Mouse (Mus musculus): Measurements from ENCODE around the gene Cidec. TPM values are rescaled to one million over a fixed set of nuclear protein-coding genes. Genes with fewer than 3 reads are reported as not detected.

The Cidec gene
- total RNA-seq, 4 experiments from 2014 or later = not detected

DNA sequence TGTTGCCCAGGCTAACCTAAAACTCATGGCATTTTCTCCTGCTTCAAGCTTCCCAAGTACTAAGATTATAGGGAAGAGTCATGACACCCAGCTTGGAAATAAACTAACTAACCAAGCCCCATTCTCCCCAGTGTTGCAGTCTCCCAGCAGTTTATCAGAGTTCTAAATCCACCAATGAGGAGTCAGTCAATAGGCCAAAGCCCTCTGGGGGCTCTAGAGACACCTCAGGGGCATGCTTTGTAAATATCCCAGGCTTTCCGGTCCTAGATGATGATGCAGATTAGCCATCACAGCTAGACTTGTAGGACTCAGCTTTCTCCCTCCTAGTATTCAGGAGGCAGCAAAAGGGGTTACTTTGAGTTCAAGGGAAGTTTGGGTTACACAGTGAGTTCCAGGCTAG lies 25.6 kb downstream of the Cidec start:
- DNase-seq (ENCODE audit: low spot score in 2 of 2) = no peak

DNA sequence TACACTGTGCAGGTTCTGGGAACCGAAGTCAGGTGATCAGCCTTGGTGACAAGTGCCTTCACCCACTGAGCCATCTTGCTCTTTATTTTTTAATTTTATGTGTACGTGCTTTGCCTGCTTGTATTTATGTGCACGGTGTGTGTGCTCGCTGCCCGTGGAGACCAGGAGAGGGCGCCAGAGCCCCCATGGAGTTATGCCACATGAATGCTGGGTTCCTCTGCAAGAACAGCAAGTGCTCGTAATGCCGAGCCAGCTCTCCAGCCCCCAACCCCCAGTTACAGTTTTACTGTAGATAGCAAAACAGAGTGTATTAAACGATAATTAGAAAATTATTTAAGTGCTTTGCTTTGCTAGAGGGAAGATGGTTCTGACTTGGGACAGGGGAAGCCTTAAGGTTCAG lies 28.9 kb downstream of the Cidec start:
- no peak for DNase-seq (ENCODE audit: low spot score in 2 of 2)

DNA sequence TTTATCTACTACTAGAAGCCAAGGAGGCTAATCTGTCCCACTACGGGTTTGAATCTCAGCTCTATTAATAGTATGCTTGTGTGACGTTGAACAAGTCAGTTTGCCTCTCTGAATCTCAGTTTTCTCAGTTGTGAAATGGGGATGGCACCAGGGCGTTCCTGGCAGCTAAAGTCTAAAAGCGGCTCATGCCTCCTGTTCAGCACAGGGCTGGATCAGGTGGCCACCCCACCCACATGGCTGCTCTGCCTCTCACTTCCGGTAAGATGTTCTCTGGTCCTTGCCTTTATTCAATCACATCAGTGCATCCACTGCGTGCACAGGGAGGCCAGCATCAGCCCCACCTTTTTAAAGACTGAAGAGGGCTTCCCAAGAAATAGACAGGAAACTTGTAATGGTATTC lies 30.1 kb downstream of the Cidec start:
- DNase-seq (ENCODE audit: low spot score in 2 of 2) = no peak

DNA sequence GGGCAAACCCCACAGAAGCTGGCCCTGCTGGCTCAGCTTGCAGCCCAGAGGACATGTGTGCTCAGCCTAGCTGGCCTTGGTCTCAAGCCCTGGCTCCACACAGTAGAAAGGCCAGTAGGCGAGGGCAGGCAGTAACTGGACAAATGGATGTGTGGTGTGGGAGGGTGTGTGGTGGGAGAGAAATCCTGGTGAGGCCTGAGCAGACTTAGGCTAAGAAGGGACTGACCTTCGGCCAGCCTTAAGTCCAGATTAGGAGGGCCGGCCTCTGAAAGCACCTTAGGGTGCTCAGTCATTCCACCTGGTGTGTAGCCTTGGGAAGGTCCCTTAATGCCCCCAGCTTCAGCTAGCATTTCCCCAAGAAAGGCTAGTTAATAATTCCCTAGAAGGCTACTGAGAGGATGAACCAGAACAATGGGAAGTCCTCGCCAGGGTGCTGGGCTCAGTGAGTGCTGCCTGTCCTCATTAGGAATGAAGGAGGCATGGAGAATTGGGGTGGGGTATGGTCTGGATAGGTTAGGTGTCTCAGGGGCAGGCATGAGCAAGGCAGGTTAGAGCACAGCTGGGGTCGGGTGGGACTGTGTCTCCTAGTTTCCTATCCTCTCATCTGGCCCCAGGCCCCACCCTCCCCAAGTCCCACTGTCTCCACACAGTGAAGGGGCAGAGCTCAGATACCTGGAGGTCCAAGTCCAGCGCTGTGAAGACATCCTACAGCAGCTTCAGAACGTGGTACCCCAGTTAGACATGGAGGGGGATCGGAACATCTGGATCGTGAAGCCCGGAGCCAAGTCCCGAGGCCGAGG lies 30.7 kb downstream of the Cidec start:
- DNase-seq (ENCODE audit: low spot score in 2 of 2) = no peak

DNA sequence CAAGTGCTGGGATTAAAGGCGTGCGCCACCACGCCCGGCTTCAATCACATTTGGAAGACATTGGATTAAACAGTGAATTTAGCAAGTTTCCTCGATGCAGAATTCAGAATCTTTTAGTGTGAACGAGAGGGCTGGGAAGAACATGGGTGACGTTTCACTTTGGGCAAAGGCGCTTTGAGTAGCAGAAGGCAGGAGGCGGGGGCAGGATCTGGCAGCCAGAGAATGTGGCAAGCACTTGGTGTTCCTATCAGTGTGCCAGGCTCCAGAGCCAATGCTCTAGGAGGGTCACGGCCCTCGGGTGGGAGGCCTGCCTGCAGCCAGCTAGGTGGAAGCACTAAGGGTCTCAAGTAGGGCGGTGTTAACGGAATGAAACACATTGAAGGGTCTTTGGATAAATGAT lies 33.5 kb downstream of the Cidec start:
- DNase-seq (ENCODE audit: low spot score in 2 of 2) = peak; percentile 56 to 61

DNA sequence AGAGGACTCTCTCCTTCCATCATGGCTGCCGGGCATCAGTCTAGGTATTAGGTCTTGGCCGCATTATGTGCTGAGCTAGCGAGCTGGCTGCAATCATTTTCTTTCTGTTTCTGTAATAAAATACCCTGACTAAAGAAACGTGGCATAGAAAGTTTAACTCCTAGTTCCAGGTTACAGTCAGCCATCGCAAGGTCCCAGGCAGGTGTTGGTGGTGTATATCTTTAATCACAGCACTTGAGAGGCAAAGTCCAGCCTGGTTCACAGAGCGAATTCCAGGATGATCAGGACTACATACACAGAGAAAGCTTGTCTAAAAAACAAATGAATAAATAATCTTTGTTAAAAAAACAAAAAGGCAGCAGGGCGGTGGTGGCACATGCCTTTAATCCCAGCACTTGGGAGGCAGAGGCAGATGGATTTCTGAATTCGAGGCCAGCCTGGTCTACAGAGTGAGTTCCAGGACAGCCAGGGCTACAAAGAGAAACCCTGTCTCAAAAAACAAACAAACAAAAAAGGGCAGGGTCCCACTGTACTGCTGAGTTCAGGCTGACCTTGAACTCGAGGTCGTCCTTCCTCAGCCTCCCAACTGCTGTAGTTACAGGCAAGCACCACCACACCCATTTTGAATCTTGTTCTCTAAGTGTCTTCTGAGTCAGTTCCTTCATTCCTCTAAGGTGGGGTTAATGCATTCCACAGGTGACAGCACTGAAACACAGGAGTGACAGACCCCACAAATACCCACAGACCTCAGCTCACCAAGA lies 39.1 kb downstream of the Cidec start:
- no peak for DNase-seq (ENCODE audit: low spot score in 2 of 2)

DNA sequence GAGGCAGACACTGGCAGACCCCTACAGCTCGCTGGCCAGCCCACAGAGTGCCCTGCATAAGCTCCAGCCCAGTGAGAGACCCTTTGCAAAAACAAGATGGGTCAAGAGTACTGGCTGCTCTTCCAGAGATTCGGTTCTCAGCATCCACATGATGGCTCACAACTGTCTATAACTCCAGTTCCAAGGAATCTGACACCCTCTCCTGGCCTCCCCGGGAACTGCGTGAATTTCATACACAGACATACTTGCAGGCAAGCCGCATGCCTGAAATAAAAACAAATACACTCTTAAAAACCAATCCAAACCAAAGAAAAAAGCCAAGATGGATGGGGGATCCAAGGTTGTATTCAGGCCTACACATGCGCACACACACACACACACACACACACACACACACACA lies 40.1 kb downstream of the Cidec start:
- DNase-seq (ENCODE audit: low spot score in 2 of 2) = no peak

DNA sequence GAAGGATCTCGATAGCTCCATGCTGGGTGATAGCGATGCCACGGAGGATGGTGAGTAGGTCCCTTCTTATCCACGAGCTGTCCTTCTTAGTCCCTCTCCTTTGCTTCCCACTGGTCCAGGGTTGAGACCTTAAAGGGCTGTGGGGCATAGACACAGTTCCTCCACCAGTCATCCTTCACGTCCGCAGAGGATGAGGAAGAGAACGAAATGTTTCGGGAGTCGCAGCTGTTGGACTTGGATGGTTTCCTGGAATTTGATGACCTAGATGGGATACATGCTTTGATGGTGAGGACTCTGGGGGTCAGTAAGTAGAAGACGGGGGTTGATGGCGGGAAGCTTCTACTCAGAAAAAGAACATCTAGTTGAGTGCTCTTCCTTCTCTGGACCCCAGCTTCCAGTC lies 40.7 kb downstream of the Cidec start:
- DNase-seq (ENCODE audit: low spot score in 2 of 2) = no peak

DNA sequence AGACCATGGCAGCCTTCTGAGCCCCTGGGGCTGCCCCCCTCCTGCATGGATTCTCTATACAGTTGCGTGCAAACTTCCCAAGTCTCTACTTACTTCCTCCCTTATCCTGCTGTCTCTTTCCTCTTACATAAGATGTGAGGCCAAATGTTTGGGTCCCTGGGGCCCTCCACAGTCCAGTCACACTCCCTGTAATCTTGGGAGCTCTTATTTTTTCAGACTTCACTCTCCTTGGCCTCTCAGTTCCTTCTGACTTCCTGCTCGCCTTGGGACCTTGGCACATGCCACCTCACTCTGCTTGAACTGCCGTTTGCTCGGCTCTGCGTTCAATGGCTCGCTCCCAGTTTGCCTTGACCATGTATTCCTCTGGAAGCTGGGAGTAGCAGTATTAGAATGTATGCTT lies 41.6 kb downstream of the Cidec start:
- no peak for DNase-seq (ENCODE audit: low spot score in 2 of 2)

DNA sequence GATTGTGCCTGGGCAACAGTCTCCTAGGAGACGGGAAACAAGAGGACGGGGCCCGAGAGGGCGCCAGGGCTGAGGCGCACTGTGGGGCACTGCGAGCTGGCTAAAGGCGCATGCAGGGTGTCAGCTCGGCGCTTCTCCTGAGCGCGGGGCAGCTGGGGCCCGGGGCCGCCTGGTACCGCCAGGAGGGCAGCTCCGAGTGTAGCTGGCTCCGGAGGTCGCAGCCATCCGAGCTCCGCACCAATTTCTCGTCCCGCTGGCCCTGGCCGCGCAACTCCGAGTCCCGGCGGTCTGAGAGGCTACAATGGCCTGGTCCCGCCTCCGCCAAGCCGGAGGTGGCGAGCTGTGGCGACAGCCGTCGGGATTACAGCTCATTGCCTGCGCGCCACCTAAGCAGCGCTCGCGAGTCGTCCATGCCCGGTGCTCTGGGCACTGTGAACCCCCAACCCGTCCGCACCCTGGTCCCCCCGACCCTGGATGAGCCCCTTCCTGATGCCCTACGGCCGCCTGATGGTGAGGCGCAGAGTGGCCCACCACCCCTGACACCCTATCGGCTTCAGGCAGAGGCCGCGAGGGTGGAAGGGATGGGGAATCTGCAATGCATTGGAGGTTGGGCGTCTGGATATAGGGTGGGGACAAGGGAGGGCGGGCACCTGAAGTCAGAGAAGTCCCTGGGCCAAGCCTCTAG lies 43.0 kb downstream of the Cidec start:
- DNase-seq (ENCODE audit: low spot score in 2 of 2) = peak; percentile 41 to 51

DNA sequence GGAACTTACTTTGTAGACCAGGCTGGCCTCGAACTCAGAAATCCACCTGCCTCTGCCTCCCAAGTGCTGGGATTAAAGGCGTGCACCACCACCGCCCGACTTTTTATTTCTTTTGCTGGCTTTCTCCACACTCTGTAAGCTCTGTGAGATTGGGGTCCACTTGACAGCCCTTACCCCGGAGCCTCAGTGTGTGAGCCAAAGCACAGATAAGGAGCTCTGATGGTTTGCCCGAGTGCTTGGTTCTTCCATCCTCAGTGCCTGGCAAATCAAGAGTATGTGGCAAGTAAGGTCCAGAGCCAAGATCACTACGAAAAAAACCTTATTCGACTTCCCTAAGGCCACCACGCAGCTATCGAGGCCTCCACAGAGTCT lies 43.6 kb downstream of the Cidec start:
- DNase-seq (ENCODE audit: low spot score in 2 of 2) = no peak

DNA sequence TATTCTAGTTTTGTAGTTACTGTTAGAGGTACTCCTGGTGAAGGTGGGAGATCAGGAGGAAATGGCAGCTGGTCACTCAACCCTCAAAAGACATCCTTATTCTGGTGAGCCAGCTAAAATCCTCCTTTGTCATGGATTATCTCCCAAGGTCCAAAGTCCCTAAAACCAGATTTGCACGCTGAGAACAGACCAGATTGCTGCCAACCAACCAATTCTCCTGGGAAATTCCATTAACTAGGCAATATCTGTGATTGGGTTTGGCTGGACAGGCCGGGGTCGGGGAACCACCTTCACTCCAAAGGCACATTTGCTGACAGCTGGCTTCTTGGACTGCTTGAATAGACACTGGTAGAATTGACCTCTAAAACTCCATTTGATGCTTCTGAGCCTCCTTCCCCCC lies 44.8 kb downstream of the Cidec start:
- DNase-seq (ENCODE audit: low spot score in 2 of 2) = no peak

DNA sequence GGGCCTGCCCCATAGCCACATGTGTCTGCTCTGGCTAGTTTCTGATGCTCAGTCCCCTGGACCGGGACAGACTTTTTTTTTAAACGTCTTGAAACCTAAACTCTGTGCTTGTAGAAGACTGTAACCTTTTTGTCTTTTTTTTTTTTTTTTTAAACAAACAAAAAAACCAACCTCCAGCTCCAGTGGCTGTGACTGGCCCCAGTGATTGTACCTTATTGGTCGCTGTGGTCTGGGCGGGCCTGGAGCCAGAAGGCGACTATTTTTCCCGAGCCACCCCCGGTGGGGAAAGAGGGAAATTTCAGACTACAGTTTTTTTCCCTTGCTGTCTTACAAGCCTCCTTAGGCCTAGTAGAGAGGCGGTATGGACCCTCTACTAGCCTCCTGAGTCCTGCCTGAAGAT lies 46.6 kb downstream of the Cidec start, which contains the start of gene Ttll3:
TSS of gene Ttll3 (plus strand) at position 301 of the 400 bp plus-strand sequence.
- DNase-seq (ENCODE audit: low spot score in 2 of 2) = no peak

DNA sequence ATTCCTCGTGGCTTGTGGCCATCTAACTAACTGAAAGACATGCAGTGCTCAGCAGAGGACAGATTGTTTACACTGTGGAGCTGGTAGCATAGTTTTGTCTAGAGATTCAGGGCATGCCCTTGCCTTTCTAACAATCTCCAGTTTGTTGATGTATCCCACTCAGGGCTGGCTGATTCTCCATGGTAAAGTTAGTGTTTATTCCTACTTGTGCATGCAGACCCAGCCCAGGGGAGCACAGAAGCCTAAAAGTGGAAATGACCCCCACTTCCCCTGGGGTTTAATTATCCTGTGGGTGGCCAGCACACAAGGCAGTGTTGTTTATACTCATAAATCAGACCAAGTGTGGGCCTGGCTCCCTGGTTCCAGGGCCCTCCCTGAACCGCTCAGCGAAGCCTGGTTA lies 49.5 kb downstream of the Cidec start:
- DNase-seq (ENCODE audit: low spot score in 2 of 2) = no peak

DNA sequence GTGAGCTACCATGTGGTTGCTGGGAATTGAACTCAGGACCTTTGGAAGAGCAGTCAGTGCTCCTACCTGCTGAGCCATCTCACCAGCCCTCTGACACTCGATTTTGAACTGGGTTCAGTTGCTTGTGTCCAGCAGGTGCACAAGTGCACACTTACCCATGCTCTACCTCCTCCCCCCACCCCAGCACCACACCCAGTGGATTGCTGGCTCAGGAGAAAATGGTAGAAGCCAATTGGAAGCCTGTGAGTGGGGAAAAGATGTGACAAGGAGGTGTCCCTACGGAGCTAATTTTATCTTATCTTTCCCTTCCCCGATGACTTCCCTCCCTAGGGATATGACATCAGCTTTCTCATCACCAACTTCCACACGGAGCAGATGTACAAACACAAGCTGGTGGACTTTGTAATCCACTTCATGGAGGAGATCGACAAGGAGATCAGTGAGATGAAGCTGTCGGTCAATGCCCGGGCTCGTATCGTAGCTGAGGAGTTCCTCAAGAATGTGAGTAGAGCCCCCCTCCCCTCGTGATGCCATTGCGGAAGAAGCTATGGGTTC lies 50.3 kb downstream of the Cidec start:
- no peak for DNase-seq (ENCODE audit: low spot score in 2 of 2)

DNA sequence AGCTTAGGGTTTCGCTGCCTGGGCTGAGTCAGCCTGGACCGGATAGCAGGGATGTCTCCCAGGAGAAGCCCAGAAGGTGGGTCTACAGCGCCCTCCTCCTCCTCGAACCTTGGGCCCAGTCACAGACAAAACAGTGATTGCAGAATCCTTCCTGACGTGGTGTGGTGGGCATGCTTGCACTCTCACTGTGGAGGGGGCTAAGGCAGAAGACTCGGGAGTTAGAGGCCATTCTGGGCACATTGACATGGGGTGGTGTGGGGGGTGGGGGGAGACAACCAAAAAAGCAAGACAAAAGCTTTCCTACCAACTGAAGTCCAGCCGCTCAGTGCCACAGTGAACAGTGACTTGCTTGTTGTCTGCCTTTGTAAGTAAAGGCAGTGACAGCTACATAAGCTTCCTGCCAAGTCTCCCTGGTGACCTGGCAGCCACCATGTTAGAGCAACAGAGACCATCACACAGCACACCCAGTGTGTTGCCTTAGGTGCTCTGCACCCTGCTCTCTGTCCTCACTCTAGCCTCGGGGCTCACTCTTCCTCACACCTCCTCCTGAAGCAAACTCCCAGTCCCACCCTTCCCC lies 51.1 kb downstream of the Cidec start:
- peak; percentile 49 to 64 for DNase-seq (ENCODE audit: low spot score in 2 of 2)

DNA sequence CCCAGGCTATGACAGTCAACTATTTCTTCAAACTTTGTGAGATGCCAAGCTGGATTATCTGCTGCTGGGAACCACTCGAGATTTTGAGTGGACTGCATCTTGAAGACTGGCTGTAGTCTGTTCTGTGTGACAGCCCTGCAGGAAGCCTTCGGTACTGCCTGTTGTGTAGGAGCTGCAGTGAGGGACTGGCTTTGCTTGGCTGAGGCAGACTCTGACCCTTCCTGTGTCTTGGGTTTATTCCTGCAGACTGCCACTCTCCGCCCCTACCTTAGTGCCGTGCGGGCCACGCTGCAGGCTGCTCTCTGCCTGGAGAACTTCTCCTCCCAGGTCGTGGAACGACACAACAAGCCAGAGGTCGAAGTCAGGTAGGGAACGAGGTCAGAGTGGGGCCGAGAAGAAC lies 55.1 kb downstream of the Cidec start:
- no peak for DNase-seq (ENCODE audit: low spot score in 2 of 2)

DNA sequence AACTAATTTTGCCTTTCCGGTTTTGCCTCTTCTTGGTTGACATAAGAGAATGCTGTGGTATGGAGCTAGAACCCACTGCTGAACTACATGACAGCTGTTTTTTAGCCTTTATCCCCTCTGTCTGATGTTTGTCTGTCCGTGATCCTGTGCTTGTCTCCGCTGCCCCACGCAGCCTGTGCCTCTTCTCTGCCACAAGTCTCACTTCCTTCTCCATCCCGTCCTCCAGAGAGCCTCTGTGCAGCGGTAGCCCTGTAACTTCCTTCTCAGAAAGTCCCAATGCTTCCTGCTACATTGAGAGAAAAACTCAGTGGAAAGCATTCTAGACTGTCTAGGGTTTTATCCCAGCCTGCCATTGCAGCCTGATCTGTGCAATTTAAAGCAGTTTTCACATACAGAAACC lies 56.3 kb downstream of the Cidec start:
- no peak for DNase-seq (ENCODE audit: low spot score in 2 of 2)

DNA sequence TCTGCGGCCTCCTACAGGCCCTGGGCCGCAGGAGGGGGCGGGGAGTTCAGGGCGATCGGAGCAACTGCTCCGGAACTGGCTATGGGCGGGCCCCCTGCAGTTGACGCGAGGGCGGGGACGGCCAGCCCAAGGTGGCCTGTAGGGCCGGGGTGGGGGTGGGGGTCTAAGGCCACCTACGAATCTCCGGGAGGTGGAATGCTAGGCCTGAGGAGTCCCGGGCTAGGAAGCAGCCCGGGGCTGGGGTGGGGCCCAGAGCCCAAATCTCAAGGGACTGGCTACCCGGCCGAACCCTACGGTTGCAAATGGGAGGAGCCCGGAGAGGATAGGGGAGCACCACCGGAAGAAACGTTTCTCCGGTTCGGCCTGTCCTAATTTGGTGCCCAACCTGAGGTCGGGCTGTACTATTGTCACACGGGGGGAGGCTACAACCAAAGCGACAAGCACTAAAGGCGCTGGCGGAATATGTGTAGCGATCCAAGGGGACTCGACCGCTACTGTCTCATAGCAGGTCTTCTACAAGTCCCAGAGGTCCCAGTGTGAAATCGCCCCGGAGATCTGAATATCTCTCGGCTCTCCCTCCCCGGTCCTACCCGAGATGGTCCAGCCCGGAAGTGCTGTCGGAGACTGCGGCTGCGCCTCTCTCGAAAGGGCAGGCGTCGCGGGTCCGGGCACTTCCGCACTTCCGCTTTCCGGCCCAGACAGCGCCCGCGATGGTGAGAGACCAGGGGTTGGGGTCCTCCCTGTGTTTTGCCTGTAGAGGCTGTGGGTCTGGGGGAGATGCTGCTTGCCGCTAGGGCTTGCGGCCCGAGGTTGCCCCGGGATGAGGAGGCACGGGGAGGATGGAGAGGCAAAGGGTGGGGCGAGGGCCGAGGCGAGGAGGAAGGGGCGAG lies 57.8 kb downstream of the Cidec start, which contains the start of the genes Tada3 and Arpc4:
TSS of gene Tada3 (minus strand) at position 388 of the 890 bp plus-strand sequence.
TSS of gene Arpc4 (plus strand) at position 620 of the 890 bp plus-strand sequence.
- peak; percentile 85 to 90 for DNase-seq (ENCODE audit: low spot score in 2 of 2)

DNA sequence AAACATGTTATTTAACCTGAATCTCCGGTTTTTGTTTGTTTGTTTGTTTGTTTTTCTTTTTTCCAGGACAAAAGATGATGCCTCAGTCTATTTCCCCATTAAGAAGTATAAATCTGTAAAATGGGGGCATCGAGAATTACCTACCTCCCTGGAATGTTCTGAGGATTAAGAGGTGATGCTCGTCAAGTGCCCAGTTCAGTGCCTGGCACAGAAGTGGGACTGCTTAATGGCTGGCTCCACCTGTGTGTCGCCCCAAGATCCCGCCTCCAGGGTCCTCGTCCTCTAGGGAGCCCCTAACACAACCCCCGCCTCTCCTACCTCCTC lies 58.4 kb downstream of the Cidec start:
- DNase-seq (ENCODE audit: low spot score in 2 of 2) = no peak
